Mouse (Mus musculus): ENCODE results near the gene Timm8a1.

Gene Timm8a1

GRCm38 (mm10) chrX:134523772-134524171, 17.9 kb downstream of the Timm8a1 start:
- no peak for DNase-seq

- DNase-seq, result no peak
These were observed 32.2 kb downstream of the Timm8a1 start for GRCm38 (mm10) chrX:134509473-134509872.

GRCm38 (mm10) chrX:134507977-134508376, 33.7 kb downstream of the Timm8a1 start:
- DNase-seq, result no peak

GRCm38 (mm10) chrX:134500651-134501050, 41.0 kb downstream of the Timm8a1 start:
- no peak for DNase-seq
